Mouse (Mus musculus) lung, postnatal 10 days (tissue): Measurements from ENCODE around the gene Lrrk1.

Source experiments
- DNase-seq: peaks from one replicate; pipeline ENCODE4 v3.0.0; 2021

Gene Lrrk1

DNA sequence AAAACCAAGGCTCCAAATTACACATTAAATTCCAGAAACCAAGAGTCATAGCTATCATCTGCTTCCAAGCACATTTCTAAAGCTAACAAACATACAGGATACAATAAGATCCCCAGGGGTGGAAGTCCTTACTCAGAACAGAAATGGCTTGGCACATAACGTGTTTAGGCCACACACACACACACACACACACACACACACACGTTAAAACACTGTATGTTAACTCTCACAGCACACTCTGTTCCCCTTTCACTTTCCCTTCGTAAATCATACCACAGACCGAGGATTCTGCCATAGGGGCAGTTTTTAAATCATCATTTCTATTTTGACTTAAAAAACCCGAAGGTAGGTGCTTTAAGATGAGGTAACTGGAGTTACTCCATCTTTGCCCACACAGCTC is 3.9 kb downstream of the Lrrk1 start:
- DNase-seq, result peak; percentile 44

GRCm38 (mm10) chr7:66376560-66376959 is 11.6 kb downstream of the Lrrk1 start:
- no peak for DNase-seq

- no peak for DNase-seq
These were observed 12.4 kb downstream of the Lrrk1 start for GRCm38 (mm10) chr7:66375736-66376135.

GRCm38 (mm10) chr7:66373391-66373790 is 14.8 kb downstream of the Lrrk1 start:
- no peak for DNase-seq

DNA sequence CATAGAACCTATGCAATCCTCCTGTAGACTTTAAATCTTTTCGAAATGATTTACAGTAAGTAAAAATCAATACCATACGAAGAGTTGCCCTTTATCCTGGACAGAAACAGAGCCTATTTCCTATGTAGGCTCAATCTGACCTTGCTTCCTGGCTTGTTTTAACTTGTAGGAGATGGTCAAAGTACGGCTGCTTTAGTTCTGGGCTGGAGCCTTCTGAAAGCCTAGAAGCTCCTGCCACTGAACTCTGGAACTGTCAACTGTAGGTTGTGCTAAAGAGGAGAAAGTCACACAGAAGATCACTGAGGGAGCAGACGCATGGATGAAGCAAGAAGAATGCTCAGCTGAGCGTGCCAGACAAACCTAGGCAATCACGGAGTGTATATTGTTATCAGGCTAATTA is 17.2 kb downstream of the Lrrk1 start:
- no peak for DNase-seq

DNA sequence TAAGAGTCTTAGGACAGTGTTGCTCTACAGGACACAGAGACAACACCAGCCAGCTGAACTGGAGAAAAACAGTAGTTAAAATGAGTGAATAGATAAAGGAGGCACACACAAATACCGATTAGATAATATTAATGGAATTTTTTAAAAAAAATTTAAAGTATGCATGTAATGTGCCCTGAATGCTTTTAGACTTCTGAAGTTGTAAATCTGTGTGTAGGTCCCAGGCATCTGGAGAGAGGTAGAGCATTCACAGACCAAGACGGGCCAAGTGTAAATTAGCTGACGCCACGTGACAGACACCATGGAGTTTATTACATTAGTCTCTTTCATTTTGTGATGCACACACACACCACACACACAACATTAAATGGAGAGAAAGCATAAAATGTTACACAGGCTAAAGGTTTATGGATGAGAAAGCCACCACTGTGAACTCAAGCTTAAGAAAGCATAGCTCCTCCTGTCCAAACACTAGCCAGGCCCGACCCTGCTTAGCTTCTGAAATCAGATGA is 18.2 kb downstream of the Lrrk1 start:
- no peak for DNase-seq

- DNase-seq, result no peak
These were observed 18.8 kb downstream of the Lrrk1 start for GRCm38 (mm10) chr7:66369071-66369933.

DNA sequence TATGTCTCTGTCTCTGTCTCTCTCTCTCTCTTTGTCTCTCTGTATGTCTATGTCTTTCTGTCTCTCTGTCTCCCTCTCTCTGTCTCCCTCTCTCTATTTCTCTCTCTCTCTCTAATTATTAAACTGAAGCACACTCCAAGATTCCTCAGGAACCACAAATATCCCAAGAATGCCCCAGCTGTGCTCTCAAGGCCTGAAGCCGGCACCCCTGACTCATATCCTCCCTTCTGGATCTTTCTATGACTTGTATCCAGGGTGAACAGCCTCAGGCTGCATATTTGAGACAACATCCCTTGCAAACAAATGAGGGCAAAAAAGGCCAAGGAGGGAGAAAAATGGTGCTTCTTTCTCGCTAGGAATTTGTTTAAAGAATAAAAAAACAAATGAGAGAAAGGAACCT is 22.2 kb downstream of the Lrrk1 start, which contains the start of gene Gm10974:
Gene Gm10974 (plus strand): TSS at position 2 of the 400 bp plus-strand sequence.
- peak; percentile 73 for DNase-seq

GRCm38 (mm10) chr7:66365411-66365810 is 22.7 kb downstream of the Lrrk1 start:
- no peak for DNase-seq

- DNase-seq, result no peak
These were observed 23.7 kb downstream of the Lrrk1 start for GRCm38 (mm10) chr7:66364491-66364890.

- DNase-seq, result no peak
These were observed 29.1 kb downstream of the Lrrk1 start for GRCm38 (mm10) chr7:66359044-66359443.

DNA sequence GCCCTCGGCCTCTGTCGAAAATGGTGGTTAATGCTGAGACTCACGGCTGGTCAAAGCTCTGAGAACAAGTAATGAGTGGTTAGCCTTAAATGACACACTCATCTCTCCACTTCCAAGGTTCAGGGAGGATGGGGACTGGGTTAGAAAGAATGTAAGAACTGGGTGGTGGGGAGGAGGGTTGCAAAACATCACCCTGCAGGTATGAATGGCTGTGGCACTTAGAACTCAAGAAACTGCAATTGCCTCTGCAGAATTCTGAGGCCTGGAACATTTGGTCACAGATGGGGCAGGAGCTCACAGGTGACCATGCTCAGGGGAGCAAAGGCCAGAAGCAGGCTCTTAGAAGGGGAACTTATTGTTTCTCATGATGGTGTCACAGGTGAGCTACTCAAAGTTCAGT is 29.7 kb downstream of the Lrrk1 start:
- no peak for DNase-seq

GRCm38 (mm10) chr7:66355791-66356522 is 32.2 kb downstream of the Lrrk1 start:
- no peak for DNase-seq

- DNase-seq, result no peak
These were observed 33.2 kb downstream of the Lrrk1 start for GRCm38 (mm10) chr7:66354911-66355310.

DNA sequence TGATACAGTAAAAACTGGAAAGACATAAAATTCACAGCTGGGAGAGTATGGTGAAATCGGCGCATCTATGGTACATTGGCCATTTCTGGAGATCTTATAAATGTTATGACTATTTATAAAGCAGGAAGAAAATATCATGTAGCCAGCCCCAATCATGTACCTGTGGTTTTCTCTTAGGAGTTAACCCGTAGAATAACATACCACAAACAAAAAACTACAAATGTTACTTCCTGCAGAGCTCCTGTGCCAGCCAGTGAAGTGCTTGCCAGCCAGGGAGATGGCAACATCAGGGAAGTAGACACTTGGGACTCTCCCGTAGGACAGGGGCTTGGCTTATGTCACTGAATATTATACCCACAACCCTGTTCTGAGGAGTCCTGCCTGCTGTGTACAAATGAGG is 37.1 kb downstream of the Lrrk1 start:
- no peak for DNase-seq

DNA sequence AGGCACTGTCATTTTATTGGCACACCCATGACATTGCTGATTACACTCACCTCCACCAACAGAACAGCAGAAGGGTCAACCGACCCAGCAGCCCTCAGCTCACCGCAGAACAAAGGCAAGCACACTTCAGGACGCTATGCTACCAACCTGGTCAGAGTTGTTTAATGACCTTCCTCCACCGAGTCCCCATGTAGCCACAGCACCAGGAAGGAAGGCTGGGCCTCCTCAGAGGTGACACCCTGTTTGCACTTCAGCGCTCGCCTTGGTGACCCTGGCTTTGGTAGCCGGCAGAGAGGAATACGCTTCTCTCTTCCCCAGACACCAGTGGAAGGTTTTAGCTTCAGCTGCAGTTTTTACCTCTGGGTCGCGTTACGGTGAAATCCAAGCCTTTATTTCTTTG is 38.5 kb downstream of the Lrrk1 start:
- DNase-seq, result no peak

DNA sequence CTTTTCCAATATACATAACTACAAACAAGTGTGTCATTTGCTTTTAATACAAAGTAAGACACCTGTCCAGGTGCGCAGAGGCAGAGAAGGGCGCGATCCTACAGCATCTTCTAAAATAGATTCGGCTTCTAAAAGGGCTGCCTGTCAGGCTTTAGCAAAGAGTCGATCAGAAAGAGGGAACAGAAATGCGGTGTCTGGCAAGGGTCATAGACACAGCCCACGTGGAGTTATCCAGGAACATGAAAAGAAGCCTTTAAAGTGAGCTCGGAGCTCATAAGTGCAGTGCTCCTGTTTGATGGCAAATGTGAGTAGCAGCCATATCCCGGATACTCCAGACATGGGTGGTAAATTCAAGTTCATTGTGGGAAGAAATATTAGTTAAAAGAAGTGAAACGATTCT is 39.6 kb downstream of the Lrrk1 start:
- no peak for DNase-seq

DNA sequence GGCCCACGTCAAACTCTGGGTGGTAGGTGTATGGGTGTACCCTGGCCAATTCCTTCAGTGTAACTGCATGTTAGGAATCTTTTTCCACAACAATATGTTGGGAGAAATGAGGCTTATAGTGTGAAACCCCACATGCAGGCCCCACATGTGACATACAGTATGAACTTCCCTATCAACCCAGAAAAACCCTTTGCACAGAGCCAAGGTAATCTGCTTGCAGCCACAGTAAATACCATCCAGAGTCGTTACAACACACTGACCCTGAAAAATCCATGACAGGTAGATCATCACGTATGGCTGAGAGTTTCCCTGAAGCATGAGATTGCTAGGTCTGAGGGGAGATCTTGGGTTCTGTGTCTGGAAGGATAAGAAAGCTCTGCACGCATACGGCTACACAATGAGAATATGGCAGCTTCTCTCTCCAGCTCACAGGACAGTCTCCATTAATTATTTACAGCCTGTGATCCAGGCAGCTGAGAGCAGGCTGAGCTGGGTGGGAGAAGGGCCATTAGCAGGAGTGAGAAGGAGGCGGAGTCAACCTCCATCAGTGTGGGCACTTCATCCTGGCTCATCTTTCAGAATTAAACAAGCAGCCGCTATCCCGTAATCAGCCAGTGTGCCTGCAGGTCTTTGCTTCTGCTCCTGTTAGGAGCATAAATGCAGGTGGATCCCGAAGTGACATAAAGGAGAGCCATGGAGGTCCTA is 41.0 kb downstream of the Lrrk1 start:
- DNase-seq, result no peak

GRCm38 (mm10) chr7:66343307-66343706 is 44.8 kb downstream of the Lrrk1 start:
- DNase-seq, result no peak

DNA sequence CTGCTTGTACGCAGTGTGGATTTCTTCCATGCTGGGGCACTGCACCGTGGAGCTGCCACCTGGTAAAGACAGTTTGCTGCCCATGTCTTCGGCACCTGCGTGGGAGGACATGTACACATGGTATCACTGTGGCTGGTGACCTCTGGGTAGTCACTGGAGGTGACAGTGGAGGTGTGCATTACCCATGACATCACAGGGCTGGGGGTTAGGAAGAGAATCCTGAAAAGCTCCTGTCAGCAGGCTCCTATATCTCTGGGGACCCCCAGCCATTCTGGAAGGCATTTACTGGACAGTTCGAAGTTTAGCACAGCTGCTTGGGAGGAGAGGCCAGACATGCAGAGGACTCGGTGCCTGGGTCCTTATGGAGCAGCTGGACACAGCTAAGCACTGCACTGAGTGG is 45.3 kb downstream of the Lrrk1 start:
- no peak for DNase-seq

DNA sequence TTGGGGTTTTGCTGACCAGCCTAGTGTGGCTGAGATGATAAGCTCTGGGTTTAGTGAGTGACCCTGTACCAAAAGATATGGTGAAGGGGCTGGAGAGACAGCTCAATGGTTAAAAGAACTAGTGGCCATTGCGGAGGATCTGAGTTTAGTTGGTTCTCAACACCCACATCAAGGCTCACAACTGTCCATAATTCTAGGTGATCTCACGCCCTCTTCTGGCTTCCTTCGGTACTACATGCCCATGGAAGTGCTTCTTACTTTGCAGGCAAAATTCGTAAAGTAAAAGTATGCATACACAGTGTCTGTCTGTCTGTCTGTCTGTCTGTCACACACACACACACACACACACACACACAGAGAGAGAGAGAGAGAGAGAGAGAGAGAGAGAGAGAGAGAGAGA is 45.8 kb downstream of the Lrrk1 start:
- peak; percentile 87 for DNase-seq

DNA sequence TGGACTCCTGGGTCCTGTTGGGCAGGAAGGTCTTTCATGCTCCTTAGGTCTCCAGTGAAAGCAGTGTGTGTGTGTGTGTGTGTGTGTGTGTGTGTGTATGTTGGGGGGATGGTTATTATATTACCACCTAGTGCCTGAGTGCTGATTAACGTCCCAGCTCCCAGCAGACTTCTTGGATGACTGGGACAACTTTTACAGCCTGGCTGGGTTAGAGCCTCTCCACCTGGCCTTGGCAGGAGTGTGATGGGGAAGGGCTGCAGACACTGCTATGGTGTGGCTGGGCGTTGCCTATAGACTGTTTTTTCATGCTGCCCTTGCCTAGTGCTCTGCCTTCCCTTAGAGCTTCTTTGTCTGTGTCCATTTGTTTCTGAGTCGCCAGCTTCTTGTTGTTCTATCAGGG is 48.1 kb downstream of the Lrrk1 start:
- no peak for DNase-seq

- DNase-seq, result peak; percentile 72
These were observed 48.5 kb downstream of the Lrrk1 start for GRCm38 (mm10) chr7:66339625-66340024.
